Mouse (Mus musculus) heart, adult 2 months (tissue): ENCODE results near the gene Lif.

Experiments
- CTCF ChIP-seq: fragments of 200-600 bp; IDR thresholded peaks from 2 replicates; pipeline ENCODE4 v1.8.1; 2022; ENCODE audit warnings: antibody characterized with exemption, mild to moderate bottlenecking, moderate library complexity
- EP300 ChIP-seq: fragments of 200-500 bp; IDR thresholded peaks from 2 replicates; pipeline ENCODE4 v1.6.1; 2011; ENCODE audit warnings: low read depth, low read length, control low read depth; ENCODE audit not compliant: insufficient read depth
- POLR2A ChIP-seq: fragments of 200-500 bp; IDR thresholded peaks from 2 replicates; pipeline ENCODE4 v1.6.1; 2011; ENCODE audit warnings: mild to moderate bottlenecking, low read depth, low read length, control low read depth; ENCODE audit not compliant: insufficient read depth

DNA sequence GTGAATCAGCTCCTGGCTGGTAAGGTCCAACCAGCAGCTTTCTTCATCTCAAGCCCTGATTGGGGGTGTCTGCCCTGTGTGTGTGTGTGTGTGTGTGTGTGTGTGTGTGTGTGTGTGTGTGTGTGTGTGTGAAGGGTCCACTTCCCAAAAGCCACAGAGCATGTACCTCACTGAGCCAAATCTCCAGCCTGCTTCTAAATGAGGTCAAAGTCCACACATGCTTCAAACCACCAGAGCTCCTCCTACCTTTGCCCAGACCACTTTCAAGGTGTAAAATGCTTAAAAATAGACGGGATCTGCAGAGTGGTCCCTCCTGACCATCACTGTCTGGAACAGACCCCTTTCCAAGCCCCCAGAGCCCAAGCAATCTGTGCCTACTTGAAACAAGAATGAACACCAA is 5.9 kb downstream of the Lif start:
- TF ChIP-seq CTCF, result no peak
- no peak for TF ChIP-seq POLR2A
- no peak for TF ChIP-seq EP300
